Mouse (Mus musculus): Measurements from ENCODE around the gene Olfr1196.
"Not testable (repeated sequence)": the region's sequence is repeated elsewhere in the genome, so short reads cannot be mapped to it uniquely, and the experiment has no call there.

Olfr1196 gene

GRCm38 (mm10) chr2:88704497-88704896 lies at the start of gene Olfr1196:
Olfr1196 (minus strand) TSS chr2:88704597.
- DNase-seq (ENCODE audit: low read depth, low spot score): no peak

- no peak for DNase-seq (ENCODE audit: low read depth, low spot score)
These were observed 46.9 kb upstream of the Olfr1196 start, which contains the start of gene Olfr1198 for GRCm38 (mm10) chr2:88751270-88751669. Olfr1198 (minus strand) TSS chr2:88751370.

GRCm38 (mm10) chr2:88743379-88743778 lies 39.0 kb upstream of the Olfr1196 start:
- no peak for DNase-seq (ENCODE audit: low read depth, low spot score)

GRCm38 (mm10) chr2:88732266-88732665 lies 27.9 kb upstream of the Olfr1196 start, which contains the start of gene Olfr1197:
Olfr1197 (minus strand) TSS chr2:88732366.
- no peak for DNase-seq (ENCODE audit: low read depth, low spot score)

DNA sequence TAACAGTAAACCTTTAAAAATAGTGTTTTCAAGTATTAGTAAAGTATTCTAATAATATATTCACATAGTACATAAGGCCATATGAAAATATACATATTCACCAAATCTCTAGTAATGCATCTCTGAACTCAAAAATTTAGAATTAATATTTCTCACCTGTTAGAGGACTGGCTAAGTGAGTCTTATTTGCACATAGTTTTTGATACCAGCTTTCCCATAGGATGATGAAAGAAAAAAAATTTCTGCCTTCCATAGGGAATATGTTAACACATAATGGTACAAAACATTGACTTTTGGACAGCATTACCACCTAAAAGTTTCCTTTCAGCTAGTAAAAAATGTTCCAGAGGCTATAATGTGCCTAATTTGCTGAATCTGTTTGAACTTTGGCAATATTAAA lies 15.3 kb downstream of the Olfr1196 start, which contains the start of gene Olfr1195:
Olfr1195 (minus strand) TSS at position 101 of the 400 bp plus-strand sequence.
- DNase-seq (ENCODE audit: low read depth, low spot score): no peak

DNA sequence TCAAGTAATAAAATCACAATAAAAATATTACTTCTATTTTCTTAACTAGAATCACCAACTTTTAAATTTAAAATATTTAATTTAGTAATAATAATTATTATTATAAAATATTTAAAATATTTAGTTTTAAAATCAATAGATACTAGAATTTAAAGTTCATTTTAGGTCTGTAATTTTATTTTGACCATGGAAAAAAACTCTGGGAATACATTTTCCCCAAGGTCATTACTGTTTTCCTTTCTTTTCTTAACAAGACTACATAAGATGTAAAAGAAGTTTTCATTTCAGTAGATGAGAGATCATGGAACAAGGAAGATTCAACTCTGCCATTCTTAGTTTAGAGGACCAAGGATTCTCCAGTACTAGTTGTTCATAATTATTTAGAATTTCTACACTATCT lies 29.1 kb downstream of the Olfr1196 start, which contains the start of gene Olfr1193:
Olfr1193 (plus strand) TSS at position 301 of the 400 bp plus-strand sequence.
- DNase-seq (ENCODE audit: low read depth, low spot score): not testable (repeated sequence)

- DNase-seq (ENCODE audit: low read depth, low spot score): no peak
These were observed 56.2 kb downstream of the Olfr1196 start, which contains the start of gene Olfr1192-ps1 for GRCm38 (mm10) chr2:88648209-88648608. Olfr1192-ps1 (plus strand) TSS chr2:88648509.

All from WW6 (cell line).